Mouse (Mus musculus): ENCODE measurements around the gene Vmn1r213. TPM values are rescaled to one million over a fixed set of nuclear protein-coding genes. Genes with fewer than 3 reads are reported as not detected.

The Vmn1r213 gene
- total RNA-seq (2021), result not detected

DNA sequence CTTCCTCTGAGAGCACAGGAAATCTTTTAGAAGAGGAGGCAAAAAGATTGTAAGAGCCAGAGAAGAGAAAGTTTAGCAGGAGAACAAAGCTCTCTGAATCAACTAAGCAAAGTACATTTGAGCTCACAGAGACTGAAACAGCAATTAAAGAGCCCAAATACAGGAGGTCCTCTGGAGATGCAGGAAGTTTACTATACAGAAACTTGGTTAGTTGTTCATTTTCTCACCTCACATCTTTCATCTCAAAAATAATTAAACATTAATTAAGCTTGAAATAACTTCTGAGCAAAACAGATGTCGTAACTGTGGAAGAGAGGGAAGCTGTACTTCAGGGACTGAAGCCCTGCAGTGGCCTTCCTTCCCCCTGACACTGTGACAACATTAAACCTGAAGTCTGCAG is at the start of gene Vmn1r213:
TSS of gene Vmn1r213 (plus strand) at position 301 of the 400 bp plus-strand sequence.
- intact Hi-C loops (cut with DNase I), result no loop called here
- no peak for DNase-seq (ENCODE audit: low spot score in 2 of 2)

DNA sequence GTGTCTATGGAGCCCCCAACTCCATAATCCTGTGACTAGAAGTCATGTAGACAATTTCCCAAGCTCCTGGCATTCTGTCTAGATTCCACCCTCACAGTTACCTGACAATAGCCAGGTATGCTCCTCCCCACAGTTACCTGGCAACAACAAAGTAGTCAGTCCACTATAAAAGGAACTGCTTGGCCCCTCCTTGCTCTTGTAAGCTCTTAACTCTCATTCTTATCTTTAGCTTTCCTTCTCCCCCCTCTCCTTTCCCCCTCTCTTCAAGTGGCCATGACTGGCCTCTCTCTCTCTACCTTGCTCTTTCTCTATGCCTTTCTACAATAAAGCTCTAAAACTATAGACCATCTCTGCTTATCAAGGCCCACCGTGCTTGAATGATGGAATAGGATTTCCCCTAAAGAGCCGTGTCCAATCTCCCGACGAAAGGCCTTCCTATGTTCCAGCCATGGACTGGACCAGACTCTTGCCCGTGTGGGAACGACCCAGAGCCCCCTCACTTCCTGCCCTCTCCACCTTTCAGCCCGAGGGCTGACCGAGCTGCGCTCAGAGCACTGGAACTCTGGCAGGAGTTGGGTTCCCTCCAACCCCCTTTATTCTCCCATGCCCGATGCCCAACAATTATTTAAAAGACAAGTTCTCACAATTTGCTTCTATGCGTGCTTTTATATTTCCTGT is 17.1 kb upstream of the Vmn1r213 start:
- DNase-seq (ENCODE audit: low spot score in 2 of 2), result no peak
- intact Hi-C loops (cut with DNase I), result no loop called here

DNA sequence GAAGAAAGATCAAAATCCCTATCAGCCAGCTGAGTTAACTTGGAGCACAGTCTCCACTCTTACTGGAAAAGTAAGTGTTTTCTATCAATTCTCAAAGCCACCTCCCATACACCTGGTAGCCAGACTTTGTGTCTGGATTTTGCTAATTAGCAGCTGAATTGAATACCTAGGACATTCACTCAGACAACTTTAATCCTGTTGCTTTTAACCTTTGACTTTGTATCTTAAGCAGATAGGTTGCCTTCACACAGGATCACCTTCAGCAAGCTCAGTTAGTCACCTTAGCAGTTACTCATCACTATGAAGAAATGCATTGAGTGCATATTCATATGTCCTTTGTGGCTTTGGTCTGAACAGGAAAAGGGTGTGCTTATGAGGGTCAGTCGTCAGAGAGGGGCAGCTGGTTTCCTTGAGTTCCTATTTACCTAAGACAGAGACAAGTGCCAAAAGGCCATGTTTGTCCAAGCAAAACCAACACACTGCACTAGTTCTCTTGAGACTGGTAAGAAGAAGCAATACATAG is 15.2 kb upstream of the Vmn1r213 start:
- intact Hi-C loops (cut with DNase I), result no loop called here
- DNase-seq (ENCODE audit: low spot score in 2 of 2), result no peak

DNA sequence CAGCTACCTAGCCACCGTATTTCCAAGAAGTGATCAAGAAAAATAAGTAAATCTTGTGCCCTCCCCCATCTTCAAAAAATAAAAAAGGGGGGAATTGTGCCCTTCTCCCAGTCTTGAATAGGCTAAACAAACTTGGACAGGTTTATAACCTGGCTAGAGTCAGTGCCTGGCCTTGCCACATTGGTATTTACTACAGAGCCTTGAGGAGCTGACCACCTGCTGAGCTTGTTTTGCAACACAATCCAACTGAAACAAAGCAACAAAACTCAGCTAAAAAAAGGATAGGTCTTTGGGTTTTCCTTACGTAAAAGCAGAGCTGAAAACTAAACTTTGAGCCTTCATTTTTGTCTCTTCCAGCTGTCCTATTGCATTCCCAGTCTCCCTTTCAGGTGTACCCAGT is 14.7 kb upstream of the Vmn1r213 start:
- intact Hi-C loops (cut with DNase I), result no loop called here
- DNase-seq (ENCODE audit: low spot score in 2 of 2), result no peak

DNA sequence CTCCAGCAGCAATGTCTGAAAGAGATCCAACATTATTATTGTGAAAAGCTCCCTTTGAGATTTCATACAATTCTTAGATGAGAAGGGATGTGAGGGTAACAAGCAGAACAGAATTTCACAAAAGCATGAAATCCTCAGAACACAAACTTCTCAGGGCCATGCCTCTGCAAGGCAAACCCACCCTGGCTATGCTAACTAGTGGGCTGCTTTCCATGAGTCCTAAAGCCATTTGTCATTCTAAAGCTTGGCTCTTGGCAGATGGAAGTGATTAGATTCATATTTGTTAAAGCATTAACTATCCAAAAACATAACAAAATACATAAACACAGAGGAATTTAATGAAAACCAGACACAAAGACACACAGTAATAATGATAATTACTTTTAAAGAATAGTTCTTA is 10.7 kb downstream of the Vmn1r213 start:
- intact Hi-C loops (cut with DNase I), result no loop called here
- no peak for DNase-seq (ENCODE audit: low spot score in 2 of 2)

DNA sequence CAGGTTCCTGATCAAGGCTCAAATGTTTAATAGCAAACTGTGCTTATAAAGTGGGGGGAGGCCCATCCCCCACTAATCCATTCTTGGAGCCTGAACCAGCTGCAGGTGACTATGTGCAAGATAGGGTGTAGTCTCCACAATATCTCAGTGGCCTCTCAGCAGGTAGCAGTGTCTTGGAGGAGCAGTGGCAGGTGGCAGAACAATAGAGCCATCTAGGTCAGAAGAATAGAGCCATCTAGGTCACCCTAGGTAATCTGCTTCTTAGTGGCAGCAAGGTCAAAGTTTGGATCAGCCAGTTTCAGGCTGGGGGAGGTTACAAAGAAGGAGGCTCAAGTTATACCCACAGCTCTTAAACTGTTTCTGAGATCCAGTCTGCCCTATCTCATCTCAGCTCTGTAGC is 17.4 kb downstream of the Vmn1r213 start:
- intact Hi-C loops (cut with DNase I), result no loop called here
- no peak for DNase-seq (ENCODE audit: low spot score in 2 of 2)

DNA sequence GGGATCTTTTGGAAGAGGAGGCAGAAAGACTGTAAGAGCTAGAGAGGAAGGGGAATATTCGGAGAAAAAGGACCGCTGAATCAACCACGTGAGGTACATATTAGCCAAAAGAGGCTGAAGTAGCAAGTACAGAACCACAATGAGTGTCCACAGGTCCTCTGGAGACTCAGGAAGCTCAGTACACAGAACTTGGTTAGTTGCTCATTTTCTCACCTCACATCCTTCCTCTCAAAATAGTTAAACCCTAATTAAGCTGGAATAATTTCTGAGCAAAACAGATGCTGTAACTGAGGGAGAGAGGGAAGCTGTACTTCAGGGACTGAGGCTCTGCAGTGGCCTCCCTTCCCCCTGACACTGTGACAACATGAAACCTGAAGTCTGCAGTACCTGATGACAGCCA is 22.7 kb downstream of the Vmn1r213 start, which contains the start of gene Vmn1r214:
TSS of gene Vmn1r214 (plus strand) at position 301 of the 400 bp plus-strand sequence.
- no peak for DNase-seq (ENCODE audit: low spot score in 2 of 2)
- intact Hi-C loops (cut with DNase I), result no loop called here

DNA sequence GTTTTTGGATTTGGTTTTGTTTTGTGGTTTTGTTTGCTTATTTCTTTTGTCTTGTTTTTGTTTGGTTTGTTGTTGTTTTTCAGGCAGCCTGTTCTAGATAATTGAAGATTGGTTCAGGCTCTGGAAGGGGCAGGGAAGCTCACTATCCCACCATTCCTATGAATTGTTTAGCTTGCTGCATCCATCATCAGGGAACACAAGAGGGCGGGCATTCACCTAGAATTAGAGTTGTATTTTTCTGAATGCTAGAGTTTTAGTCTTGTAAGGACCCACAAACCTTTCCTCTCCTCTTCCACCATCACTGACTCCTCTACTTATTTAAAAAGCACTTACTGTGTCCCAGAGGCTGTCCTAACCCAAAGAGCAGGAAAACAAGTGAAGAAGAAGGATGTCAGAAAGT is 50.3 kb downstream of the Vmn1r213 start:
- intact Hi-C loops (cut with DNase I), result no loop called here

More for the DNA sequence above, 50.3 kb downstream of the Vmn1r213 start:
- no peak for DNase-seq (ENCODE audit: low spot score in 2 of 2)

Other genes starting within 250 kb of the Vmn1r213 start
- not detected for gene Vmn1r208, start 230.3 kb upstream of the Vmn1r213 start, total RNA-seq (2021)
- gene Vmn1r209, start 198.0 kb upstream of the Vmn1r213 start, total RNA-seq (2021), result not detected
- gene Vmn1r210, start 176.3 kb upstream of the Vmn1r213 start, total RNA-seq (2021), result not detected
- gene Vmn1r211, start 150.1 kb upstream of the Vmn1r213 start, total RNA-seq (2021), result not detected
- not detected for gene Vmn1r212, start 123.5 kb upstream of the Vmn1r213 start, total RNA-seq (2021)
- gene Vmn1r214, start 22.8 kb downstream of the Vmn1r213 start, total RNA-seq (2021), result not detected
- not detected for gene Vmn1r215, start 60.4 kb downstream of the Vmn1r213 start, total RNA-seq (2021)
- gene Vmn1r217, start 110.6 kb downstream of the Vmn1r213 start, total RNA-seq (2021), result not detected
- gene Vmn1r218, start 125.5 kb downstream of the Vmn1r213 start, total RNA-seq (2021), result not detected
- gene Vmn1r219, start 151.7 kb downstream of the Vmn1r213 start, total RNA-seq (2021), result not detected
- gene Vmn1r220, start 180.3 kb downstream of the Vmn1r213 start, total RNA-seq (2021), result not detected
- not detected for gene Vmn1r221, start 206.5 kb downstream of the Vmn1r213 start, total RNA-seq (2021)
- gene Vmn1r222, start 228.3 kb downstream of the Vmn1r213 start, total RNA-seq (2021), result not detected
- not detected for gene Vmn1r223, start 239.5 kb downstream of the Vmn1r213 start, total RNA-seq (2021)